Mouse (Mus musculus) lung, embryonic 15.5 days (tissue): ENCODE measurements around the gene Ly6g6f. TPM values are rescaled to one million over a fixed set of nuclear protein-coding genes. Genes with fewer than 3 reads are reported as not detected.

ENCODE experiments used
- ATAC-seq: fragments of 200-750 bp; cut with Nextera tagmentation; 2 replicates; pipeline ENCODE4 v1.8.0; 2017; ENCODE audit warnings: moderate number of reproducible peaks, borderline replicate concordance; ENCODE audit not compliant: low FRiP score, low TSS enrichment; ENCODE audit errors: extremely low read depth
- H3K27ac ChIP-seq: fragments of 300-500 bp; sonication (generic); 2 replicates; pipeline ENCODE4 v1.5.1; 2015; ENCODE audit warnings: moderate library complexity, mild to moderate bottlenecking, inconsistent platforms
- H3K27me3 ChIP-seq: fragments of 300-500 bp; sonication (generic); 2 replicates; pipeline ENCODE4 v1.6.1; 2015; ENCODE audit warnings: inconsistent platforms
- H3K36me3 ChIP-seq: fragments of 300-500 bp; sonication (generic); 2 replicates; pipeline ENCODE4 v1.6.1; 2015; ENCODE audit warnings: inconsistent platforms
- H3K4me1 ChIP-seq: fragments of 300-500 bp; sonication (generic); 2 replicates; pipeline ENCODE4 v1.6.1; 2015; ENCODE audit warnings: inconsistent platforms
- H3K4me2 ChIP-seq: fragments of 300-500 bp; sonication (generic); 2 replicates; pipeline ENCODE4 v1.6.1; 2015; ENCODE audit warnings: inconsistent platforms, mild to moderate bottlenecking, moderate library complexity
- H3K4me3 ChIP-seq: fragments of 300-500 bp; sonication (generic); 2 replicates; pipeline ENCODE4 v1.5.1; 2015; ENCODE audit warnings: mild to moderate bottlenecking, inconsistent platforms
- H3K9ac ChIP-seq: fragments of 300-500 bp; sonication (generic); 2 replicates; pipeline ENCODE4 v1.6.1; 2015; ENCODE audit warnings: inconsistent platforms
- H3K9me3 ChIP-seq: fragments of 300-500 bp; sonication (generic); 2 replicates; pipeline ENCODE4 v1.6.1; 2016; ENCODE audit warnings: inconsistent platforms
- WGBS: fragments of 180-500 bp; shearing (Covaris S2); methylation state at CpG from one replicate; pipeline ENCODE4 v1.1.7; 2015; 5-methylcytosine and 5-hydroxymethylcytosine counted together
- polyA plus RNA-seq: library from polyadenylated mRNA; unstranded; fragments of >200 nt; fragmentation: Nextera tagmentation; extraction: Ambion mirVana; gene quantifications from 2 replicates; pipeline ENCODE4 v1.2.1, GENCODE M21; 2015

The Ly6g6f gene
- polyA plus RNA-seq, 1 experiment from 2014 or later = 0.51 TPM

DNA sequence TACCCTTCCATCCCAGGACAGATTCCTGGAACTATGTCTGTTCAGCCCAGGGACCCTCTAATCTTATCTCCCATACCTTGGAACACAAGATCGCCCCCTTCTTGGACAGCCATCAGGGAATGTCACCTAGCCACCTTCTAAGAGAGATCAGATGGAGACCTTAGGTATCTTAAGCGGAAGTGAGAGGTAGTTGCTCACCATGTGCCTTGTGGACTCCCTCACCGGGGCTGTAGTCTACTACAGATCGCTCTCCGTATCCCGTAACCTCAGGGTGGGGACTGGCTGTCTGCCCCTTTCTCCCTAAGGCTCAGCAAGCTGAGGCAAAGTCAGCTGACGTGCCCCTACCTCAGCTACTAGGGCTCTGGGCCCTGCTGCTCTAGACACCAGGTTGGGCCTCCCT lies 18.7 kb upstream of the Ly6g6f start:
- no peak overlapping the region for H3K4me3 ChIP-seq
- no peaks in the 10 kb centered on the region for H3K9me3 ChIP-seq
- H3K27ac ChIP-seq = no peak overlapping the region
- no peaks in the 10 kb centered on the region for H3K4me1 ChIP-seq
- peaks cover 34% of the 10 kb centered on the region for H3K36me3 ChIP-seq
- WGBS = 91% methylated on average over 7 of the region's 7 CpGs
- no peak overlapping the region for H3K9ac ChIP-seq
- ATAC-seq = no peak
- no peak overlapping the region for H3K4me2 ChIP-seq
- no peaks in the 10 kb centered on the region for H3K27me3 ChIP-seq

- WGBS = 52% methylated on average over 6 of the region's 6 CpGs
- Histone ChIP-seq H3K36me3 (peaks cover 43% of the 10 kb centered on the region), H3K4me1 (no peaks in the 10 kb centered on the region), H3K27ac (no peak overlapping the region), H3K27me3 (no peaks in the 10 kb centered on the region), H3K9me3 (no peaks in the 10 kb centered on the region), H3K4me2 (no peak overlapping the region), H3K4me3 (no peak overlapping the region), H3K9ac (no peak overlapping the region)
- no peak for ATAC-seq
Observed at GRCm38 (mm10) chr17:35103221-35103690, 17.8 kb upstream of the Ly6g6f start.

- H3K36me3 ChIP-seq = peaks cover 51% of the 10 kb centered on the region
- H3K4me3 ChIP-seq = no peak overlapping the region
- H3K4me1 ChIP-seq = no peaks in the 10 kb centered on the region
- H3K9me3 ChIP-seq = no peaks in the 10 kb centered on the region
- no peaks in the 10 kb centered on the region for H3K27me3 ChIP-seq
- no peak overlapping the region for H3K27ac ChIP-seq
- 63% methylated on average over 8 of the region's 8 CpGs for WGBS
- no peak for ATAC-seq
- no peak overlapping the region for H3K4me2 ChIP-seq
- no peak overlapping the region for H3K9ac ChIP-seq
Observed at GRCm38 (mm10) chr17:35102299-35102698, 16.9 kb upstream of the Ly6g6f start.

GRCm38 (mm10) chr17:35101161-35101560 lies 15.8 kb upstream of the Ly6g6f start:
- ATAC-seq = no peak
- H3K4me3 ChIP-seq = no peak overlapping the region
- peaks cover 62% of the 10 kb centered on the region for H3K36me3 ChIP-seq
- no peak overlapping the region for H3K4me2 ChIP-seq
- no peaks in the 10 kb centered on the region for H3K9me3 ChIP-seq
- 85% methylated on average over 11 of the region's 11 CpGs for WGBS
- no peaks in the 10 kb centered on the region for H3K27me3 ChIP-seq
- no peaks in the 10 kb centered on the region for H3K4me1 ChIP-seq
- no peak overlapping the region for H3K27ac ChIP-seq
- no peak overlapping the region for H3K9ac ChIP-seq

- H3K4me2 ChIP-seq = no peak overlapping the region
- no peak overlapping the region for H3K4me3 ChIP-seq
- no peak for ATAC-seq
- H3K9me3 ChIP-seq = no peaks in the 10 kb centered on the region
- no peaks in the 10 kb centered on the region for H3K27me3 ChIP-seq
- no peak overlapping the region for H3K9ac ChIP-seq
- no peaks in the 10 kb centered on the region for H3K4me1 ChIP-seq
- 58% methylated on average over 10 of the region's 10 CpGs for WGBS
- H3K36me3 ChIP-seq = peaks cover 69% of the 10 kb centered on the region
- H3K27ac ChIP-seq = no peak overlapping the region
Observed at GRCm38 (mm10) chr17:35100196-35100765, 14.9 kb upstream of the Ly6g6f start.

- Histone ChIP-seq H3K9me3 (no peaks in the 10 kb centered on the region), H3K4me3 (no peak overlapping the region), H3K27ac (no peak overlapping the region), H3K9ac (no peak overlapping the region), H3K36me3 (peaks cover 77% of the 10 kb centered on the region), H3K4me1 (no peaks in the 10 kb centered on the region), H3K27me3 (no peaks in the 10 kb centered on the region), H3K4me2 (no peak overlapping the region)
- no peak for ATAC-seq
- WGBS = 88% methylated on average over 12 of the region's 12 CpGs
Observed at GRCm38 (mm10) chr17:35097164-35097655, 11.8 kb upstream of the Ly6g6f start.

DNA sequence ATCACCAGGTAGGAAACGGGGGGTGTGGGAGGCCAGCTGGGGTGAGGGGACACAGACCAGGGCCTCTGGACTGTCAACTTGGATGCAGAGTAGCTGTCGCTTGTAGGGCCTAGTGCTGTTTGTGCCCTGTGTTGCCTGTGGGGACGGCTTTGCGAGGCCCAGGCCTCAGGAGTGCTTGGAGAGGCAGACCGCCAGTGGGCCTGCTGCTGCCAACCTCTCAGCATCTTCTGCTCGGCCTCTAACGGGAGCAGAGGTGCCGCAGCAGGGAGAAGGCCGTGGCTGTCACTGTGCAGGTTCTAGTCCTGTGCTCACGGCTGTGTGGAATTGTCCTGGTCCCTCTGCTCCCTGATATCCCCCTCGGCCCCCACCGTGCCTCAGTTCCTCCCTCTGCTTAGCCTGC lies 11.2 kb upstream of the Ly6g6f start:
- Histone ChIP-seq H3K4me1 (no peaks in the 10 kb centered on the region), H3K36me3 (peaks cover 76% of the 10 kb centered on the region), H3K4me3 (no peak overlapping the region), H3K9ac (no peak overlapping the region), H3K4me2 (no peak overlapping the region), H3K9me3 (no peaks in the 10 kb centered on the region), H3K27ac (no peak overlapping the region), H3K27me3 (no peaks in the 10 kb centered on the region)
- 83% methylated on average over 12 of the region's 12 CpGs for WGBS
- no peak for ATAC-seq

GRCm38 (mm10) chr17:35094475-35095365 lies 9.3 kb upstream of the Ly6g6f start:
- WGBS = 84% methylated on average over 15 of the region's 15 CpGs
- no peak overlapping the region for H3K4me2 ChIP-seq
- peaks cover 67% of the 10 kb centered on the region for H3K36me3 ChIP-seq
- no peak overlapping the region for H3K4me3 ChIP-seq
- no peak for ATAC-seq
- no peaks in the 10 kb centered on the region for H3K27me3 ChIP-seq
- no peaks in the 10 kb centered on the region for H3K9me3 ChIP-seq
- no peak overlapping the region for H3K27ac ChIP-seq
- H3K9ac ChIP-seq = no peak overlapping the region
- H3K4me1 ChIP-seq = peaks cover 12% of the 10 kb centered on the region

DNA sequence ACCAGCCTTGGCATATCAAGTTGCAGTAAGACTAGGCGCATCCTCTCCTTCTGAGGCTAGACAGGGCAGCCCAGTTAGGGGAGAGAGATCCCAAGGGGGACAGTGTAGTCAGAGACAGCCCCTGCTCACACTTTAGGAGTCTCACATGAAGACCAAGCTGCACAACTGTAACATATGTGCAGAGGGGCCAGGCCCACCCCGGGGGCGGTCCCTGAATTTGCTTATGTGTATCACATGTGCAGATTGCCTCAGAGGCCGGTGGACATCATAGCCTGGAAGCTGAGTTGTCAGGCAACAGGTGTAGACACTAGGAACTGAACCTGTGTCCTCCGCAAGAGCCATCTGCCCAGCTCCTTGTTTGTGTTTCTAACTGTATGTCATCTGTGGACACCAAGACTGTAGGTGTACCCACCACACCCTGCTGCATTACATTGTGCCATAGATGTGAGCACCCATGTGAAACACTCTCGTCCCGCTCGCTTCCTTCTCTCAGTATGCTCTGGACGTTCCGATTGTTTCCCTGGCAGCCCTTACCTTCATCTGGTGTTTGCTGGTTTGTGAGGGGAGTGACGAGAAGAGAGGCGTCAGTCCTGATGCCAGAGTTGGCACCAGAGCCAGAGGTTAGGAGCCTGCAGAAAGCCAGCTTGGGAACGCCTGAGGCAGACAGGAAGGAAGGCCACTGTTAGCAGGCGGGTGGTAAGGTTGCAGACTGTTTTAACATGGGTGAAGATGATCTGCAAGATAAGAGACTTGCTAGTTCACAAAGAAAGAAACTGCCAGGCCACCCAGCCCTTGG lies 7.2 kb upstream of the Ly6g6f start:
- H3K4me2 ChIP-seq = no peak overlapping the region
- ATAC-seq = no peak
- H3K9ac ChIP-seq = no peak overlapping the region
- no peaks in the 10 kb centered on the region for H3K27me3 ChIP-seq
- H3K9me3 ChIP-seq = no peaks in the 10 kb centered on the region
- peaks cover 12% of the 10 kb centered on the region for H3K4me1 ChIP-seq
- 86% methylated on average over 14 of the region's 14 CpGs for WGBS
- no peak overlapping the region for H3K27ac ChIP-seq
- peaks cover 53% of the 10 kb centered on the region for H3K36me3 ChIP-seq
- no peak overlapping the region for H3K4me3 ChIP-seq

DNA sequence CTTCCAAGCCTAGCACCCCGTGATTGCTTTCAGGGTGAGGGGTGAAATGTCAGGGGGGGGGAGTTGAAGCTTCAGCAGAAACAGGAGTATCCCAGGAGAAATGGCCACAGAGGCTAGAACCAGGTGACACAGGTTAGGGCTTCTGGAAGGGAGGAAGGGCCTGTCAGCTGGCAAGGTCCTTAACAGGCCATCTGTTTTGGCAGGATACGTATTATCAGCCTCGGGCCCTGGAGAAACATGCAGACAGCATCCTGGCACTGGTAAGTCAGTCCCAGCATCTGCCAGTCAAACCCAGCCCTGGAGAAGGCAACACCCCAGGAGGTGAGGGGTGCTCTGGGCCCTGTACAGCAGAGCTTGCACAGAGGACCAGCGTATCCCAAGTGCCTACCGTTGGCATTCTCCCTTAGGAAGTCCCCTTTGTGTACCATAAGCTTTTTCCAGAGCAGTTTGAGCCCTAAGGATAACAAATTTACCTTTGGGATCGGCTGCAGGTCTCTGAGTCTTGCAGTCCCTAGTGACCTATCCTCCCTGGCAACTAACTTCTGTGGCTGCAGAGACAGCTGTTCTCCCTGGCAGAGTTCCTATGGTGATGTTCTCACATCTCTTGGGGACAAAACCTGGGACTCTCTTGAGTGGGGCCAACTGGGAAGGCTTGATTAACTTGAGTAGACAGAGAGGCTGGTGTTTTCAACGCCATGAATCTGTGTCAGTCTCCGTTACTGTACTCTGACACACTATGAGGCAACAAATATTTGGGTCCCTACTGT lies 4.9 kb upstream of the Ly6g6f start:
- 61% methylated on average over 8 of the region's 8 CpGs for WGBS
- no peak for ATAC-seq
- Histone ChIP-seq H3K9ac (peak overlapping the region; percentile 79), H3K9me3 (no peaks in the 10 kb centered on the region), H3K27ac (peak overlapping the region; percentile 98), H3K27me3 (no peaks in the 10 kb centered on the region), H3K4me1 (peaks cover 12% of the 10 kb centered on the region), H3K4me2 (peak overlapping the region; percentile 66), H3K36me3 (peaks cover 32% of the 10 kb centered on the region), H3K4me3 (peak overlapping the region; percentile 65)
